Comparison of ENCODE assay signal across 16 mouse cellular contexts in the genomic region with DNA sequence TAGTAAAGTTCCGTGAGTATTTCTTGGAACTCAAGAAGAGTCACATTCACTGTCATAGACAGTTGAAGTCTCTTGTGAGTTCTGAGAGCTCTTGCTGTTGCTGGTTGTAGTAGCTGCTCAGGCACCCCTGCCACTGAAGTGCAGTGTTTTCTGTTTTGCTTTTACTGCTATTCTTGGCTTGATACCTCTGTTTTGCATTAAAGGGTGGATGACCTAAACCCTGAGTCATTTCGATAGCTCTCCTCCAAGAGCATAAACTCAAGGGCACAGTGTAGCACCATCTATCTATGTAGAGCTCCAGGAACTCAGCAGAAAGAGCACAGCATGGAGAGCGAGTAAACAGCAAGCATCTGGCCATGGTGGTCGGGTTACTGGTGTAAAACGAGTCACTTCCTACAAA. TPM values are rescaled to one million over a fixed set of nuclear protein-coding genes. Genes with fewer than 3 reads are reported as not detected.
DNase-seq lines count a peak whose midpoint lies in the region; ATAC-seq and TF ChIP-seq lines count a peak whose summit lies in the region.
"Had no signal": no experiment of that assay in that cellular context is flagged by ENCODE, and none has a peak within 500 bp of the region (broad histone marks: within the 10 kb centered on the region; RNA-seq: fewer than 3 reads in every experiment).

No protein-coding gene starts in this region.

- intact Hi-C loops in heart, adult 2 months (cut with DNase I), result loop anchor here (5.0 kb wide), 1 partner anchor 490 kb away; the partner anchor contains the start of gene Dip2c
- intact Hi-C loops in left cerebral cortex, postnatal 25 days (cut with DNase I), result loop anchor here (10.0 kb wide), 1 partner anchor 672 kb away; the partner anchor contains the start of gene Larp4b

- peak overlapping the region; percentile 27; the same call in 1 of the 2 replicates for H3K27ac ChIP-seq in heart, adult 2 months
- 0 out of 2 replicates have a peak overlapping the region, but pooled peaks have one; percentile 11 for H3K27ac ChIP-seq in embryonic facial prominence, embryonic 15.5 days (replicated peaks)
- no peak overlapping the region for H3K27ac ChIP-seq in forebrain, embryonic 15.5 days (replicated peaks)
- H3K27ac ChIP-seq: intestine, embryonic 15.5 days; limb, embryonic 15.5 days had no signal

- no peak for TF ChIP-seq EP300 in heart, adult 2 months (IDR thresholded peaks at IDR 0.05; ENCODE audit: insufficient read depth, low read depth, low read length)

- no peaks in the 10 kb centered on the region for H3K79me2 ChIP-seq in heart, adult 2 months (replicated peaks; ENCODE audit: control insufficient read depth, insufficient read depth, low read length)

- no peak for DNase-seq in heart, adult 2 months
- DNase-seq in heart, postnatal 4 days, result no peak
- DNase-seq in 3134 (ENCODE audit: extremely low read depth, insufficient read length, low spot score), result peak; percentile 47
- DNase-seq in B cell, adult 2 months, result peak; percentile 44
- no peak for DNase-seq in left cerebral cortex, postnatal 25 days (ENCODE audit: low spot score in 2 of 2)
- DNase-seq in layer of hippocampus, adult 18-20 months (ENCODE audit: low spot score in 2 of 2), result no peak
- DNase-seq: kidney, postnatal 25 days; layer of hippocampus, postnatal 36 days; lung, adult 2 months had no signal

- no peak for TF ChIP-seq CTCF in heart, adult 2 months (IDR thresholded peaks at IDR 0.05)

- peaks cover 1% of the 10 kb centered on the region; the same call in 1 of the 2 replicates for H3K4me1 ChIP-seq in heart, adult 2 months (ENCODE audit: control insufficient read depth, insufficient read depth, low read length)
- peaks cover 22% of the 10 kb centered on the region for H3K4me1 ChIP-seq in embryonic facial prominence, embryonic 15.5 days
- peaks cover 20% of the 10 kb centered on the region for H3K4me1 ChIP-seq in forebrain, embryonic 15.5 days

- peaks cover 2% of the 10 kb centered on the region for H3K36me3 ChIP-seq in heart, adult 2 months (ENCODE audit: control insufficient read depth, insufficient read depth, low read length)
- no peaks in the 10 kb centered on the region for H3K36me3 ChIP-seq in embryonic facial prominence, embryonic 15.5 days
- no peaks in the 10 kb centered on the region for H3K36me3 ChIP-seq in forebrain, embryonic 15.5 days
- H3K36me3 ChIP-seq: G1E; intestine, embryonic 15.5 days; limb, embryonic 15.5 days had no signal

- no peak overlapping the region for H3K4me3 ChIP-seq in heart, adult 2 months
- no peak overlapping the region for H3K4me3 ChIP-seq in embryonic facial prominence, embryonic 15.5 days (replicated peaks)
- H3K4me3 ChIP-seq in forebrain, embryonic 15.5 days, result no peak overlapping the region
- H3K4me3 ChIP-seq: intestine, embryonic 15.5 days; limb, embryonic 15.5 days; myocyte had no signal

- 34% methylated on average over 5 of the region's 5 CpGs for WGBS in heart, adult 2 months
- WGBS in embryonic facial prominence, embryonic 15.5 days, result 21% methylated on average over 5 of the region's 5 CpGs
- 80% methylated on average over 5 of the region's 5 CpGs for WGBS in forebrain, embryonic 15.5 days

- no peaks in the 10 kb centered on the region for H3K27me3 ChIP-seq in heart, adult 2 months (ENCODE audit: control insufficient read depth, insufficient read depth, low read length)
- no peaks in the 10 kb centered on the region for H3K27me3 ChIP-seq in embryonic facial prominence, embryonic 15.5 days
- no peaks in the 10 kb centered on the region for H3K27me3 ChIP-seq in forebrain, embryonic 15.5 days
- H3K27me3 ChIP-seq: intestine, embryonic 15.5 days; limb, embryonic 15.5 days had no signal

- TF ChIP-seq POLR2A in heart, adult 2 months (IDR thresholded peaks at IDR 0.05; ENCODE audit: insufficient read depth, low read depth, low read length), result no peak

- no peak for ATAC-seq in embryonic facial prominence, embryonic 15.5 days (ENCODE audit: insufficient number of reproducible peaks, low FRiP score, low TSS enrichment, low read depth)
- ATAC-seq in forebrain, embryonic 15.5 days (replicated peaks), result no peak
- ATAC-seq: activated CD4-positive, CD25-positive, alpha-beta regulatory T cell, adult 4 months; intestine, embryonic 15.5 days had no signal

- H3K4me2 ChIP-seq in embryonic facial prominence, embryonic 15.5 days (replicated peaks), result no peak overlapping the region
- H3K4me2 ChIP-seq in forebrain, embryonic 15.5 days (replicated peaks), result no peak overlapping the region
- H3K4me2 ChIP-seq: intestine, embryonic 15.5 days; limb, embryonic 15.5 days had no signal

- no peaks in the 10 kb centered on the region for H3K9me3 ChIP-seq in embryonic facial prominence, embryonic 15.5 days (replicated peaks)
- H3K9me3 ChIP-seq in forebrain, embryonic 15.5 days, result no peaks in the 10 kb centered on the region
- H3K9me3 ChIP-seq: G1E; intestine, embryonic 15.5 days; limb, embryonic 15.5 days had no signal

- no peak overlapping the region for H3K9ac ChIP-seq in heart, adult 2 months (ENCODE audit: low read depth, low read length)
- H3K9ac ChIP-seq in embryonic facial prominence, embryonic 15.5 days, result no peak overlapping the region
- H3K9ac ChIP-seq in forebrain, embryonic 15.5 days (replicated peaks), result no peak overlapping the region
- H3K9ac ChIP-seq: intestine, embryonic 15.5 days; limb, embryonic 15.5 days had no signal

RNA-seq across cellular contexts. Expression of gene Zmynd11, which starts 2.1 kb away (rescaled TPM):
- total RNA-seq in heart, adult 2 months (2021), result 100 to 1,000 TPM; 115 to 129 TPM
- polyA plus RNA-seq in heart, adult 2 months (2012; rRNA removed), result 48.0 and 83.6 TPM in 2 replicates
- total RNA-seq in heart, postnatal 4 days (2021), result 100 to 1,000 TPM; 152 to 155 TPM
- 112 and 117 TPM in 2 replicates for polyA plus RNA-seq in embryonic facial prominence, embryonic 15.5 days (2015; fragmentation: Nextera tagmentation; extraction: Ambion mirVana)
- total RNA-seq in left cerebral cortex, postnatal 25 days (2021), result 100 to 1,000 TPM; 224 to 246 TPM
- 179 and 187 TPM in 2 replicates for polyA plus RNA-seq in forebrain, embryonic 15.5 days (2015; fragmentation: Nextera tagmentation; extraction: Ambion mirVana)
- 100 to 1,000 TPM; 241 to 276 TPM for total RNA-seq in layer of hippocampus, adult 18-20 months (2021)

Comparison
In these comparisons a context has a peak if more than half of its experiments do, and no peak if none do; other contexts are left out.
1. DNase-seq: peak in 3134 (single experiment) and B cell, adult 2 months (2 of 2); none in heart, adult 2 months (0 of 2), heart, postnatal 4 days (single experiment), left cerebral cortex, postnatal 25 days (0 of 2) and layer of hippocampus, adult 18-20 months (0 of 2).